Mouse (Mus musculus) heart, adult 18-20 months (tissue): Measurements from ENCODE around the gene Tanc1. TPM values are rescaled to one million over a fixed set of nuclear protein-coding genes. Genes with fewer than 3 reads are reported as not detected.
"Not testable (repeated sequence)": the region's sequence is repeated elsewhere in the genome, so short reads cannot be mapped to it uniquely, and the experiment has no call there.

Experiments
- DNase-seq, 2 experiments: peaks; one replicate each; pipeline ENCODE4 v3.0.0; 2021 to 2022; ENCODE audit warnings: mixed read lengths in 1 of 2
- total RNA-seq, 2 experiments: library from RNA; stranded (reverse); gene quantifications; 2 replicates each; pipeline ENCODE4 v1.2.3; 2021

The Tanc1 gene
- total RNA-seq, 2 experiments from 2014 or later = 31.5 to 34.4 TPM

- no peak for DNase-seq
Measured at GRCm38 (mm10) chr2:59830940-59831339, 219.1 kb downstream of the Tanc1 start.

DNA sequence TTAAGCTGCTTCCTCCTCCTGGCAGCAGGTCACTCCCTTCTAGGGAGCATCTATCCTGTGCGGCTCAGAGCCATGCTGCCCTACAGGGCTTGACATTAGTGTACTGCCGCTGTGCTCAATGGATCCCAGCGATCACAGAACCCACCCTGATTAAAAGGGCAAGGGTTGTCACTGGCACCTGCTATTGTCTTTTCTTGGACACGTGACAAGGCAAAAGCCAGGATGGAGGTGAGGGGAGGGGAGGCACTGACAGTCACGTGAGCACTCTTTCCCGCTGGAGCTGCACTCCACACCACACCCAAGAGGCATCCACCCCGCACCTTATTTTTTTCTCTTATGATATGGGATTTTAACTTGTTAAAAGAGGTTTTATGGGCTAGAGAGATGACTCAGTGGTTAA is 220.0 kb downstream of the Tanc1 start:
- DNase-seq = peak in 1 of 2 experiments; percentile 35

DNA sequence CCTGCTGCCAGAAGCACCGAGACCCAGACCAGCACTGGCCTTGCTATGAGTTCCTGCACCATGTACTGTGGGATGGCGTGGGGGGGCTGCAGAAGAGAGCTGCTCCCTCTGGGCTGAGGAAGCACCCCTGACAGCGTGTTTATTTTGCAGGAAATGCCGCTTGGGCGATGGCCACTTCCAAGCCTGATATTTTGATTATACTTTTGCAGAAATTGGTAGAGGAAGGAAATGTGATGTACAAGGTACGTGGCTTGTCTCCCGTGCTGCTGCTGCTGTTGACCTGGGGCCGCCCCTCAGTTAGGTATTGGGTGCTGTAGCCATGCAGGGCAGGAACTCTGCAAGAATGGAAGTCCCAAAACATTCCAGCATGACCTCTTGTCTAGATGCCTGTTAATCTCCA is 227.0 kb downstream of the Tanc1 start:
- DNase-seq = peak; percentile 44 to 84

GRCm38 (mm10) chr2:59839755-59840154 is 227.9 kb downstream of the Tanc1 start:
- DNase-seq = no peak

DNA sequence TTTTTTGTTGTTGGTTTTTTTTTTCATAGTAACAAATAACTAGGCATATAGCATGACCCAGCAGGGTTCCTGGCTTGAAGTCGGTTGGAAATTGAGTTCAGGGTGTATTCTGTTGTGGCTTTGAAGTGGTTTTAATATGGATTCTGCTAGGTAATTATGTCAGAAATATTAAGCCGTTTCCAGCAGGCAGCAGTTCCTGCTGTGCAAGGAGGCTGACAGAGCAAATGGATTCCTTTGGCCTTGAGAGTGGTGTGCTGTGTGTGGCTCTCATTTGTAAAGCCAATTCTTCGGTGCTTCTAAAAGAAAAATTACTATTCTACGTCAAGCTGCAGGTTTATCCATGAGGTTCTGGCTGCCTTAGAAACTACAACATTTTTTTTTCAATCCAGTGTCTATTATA is 228.3 kb downstream of the Tanc1 start:
- DNase-seq = no peak

DNA sequence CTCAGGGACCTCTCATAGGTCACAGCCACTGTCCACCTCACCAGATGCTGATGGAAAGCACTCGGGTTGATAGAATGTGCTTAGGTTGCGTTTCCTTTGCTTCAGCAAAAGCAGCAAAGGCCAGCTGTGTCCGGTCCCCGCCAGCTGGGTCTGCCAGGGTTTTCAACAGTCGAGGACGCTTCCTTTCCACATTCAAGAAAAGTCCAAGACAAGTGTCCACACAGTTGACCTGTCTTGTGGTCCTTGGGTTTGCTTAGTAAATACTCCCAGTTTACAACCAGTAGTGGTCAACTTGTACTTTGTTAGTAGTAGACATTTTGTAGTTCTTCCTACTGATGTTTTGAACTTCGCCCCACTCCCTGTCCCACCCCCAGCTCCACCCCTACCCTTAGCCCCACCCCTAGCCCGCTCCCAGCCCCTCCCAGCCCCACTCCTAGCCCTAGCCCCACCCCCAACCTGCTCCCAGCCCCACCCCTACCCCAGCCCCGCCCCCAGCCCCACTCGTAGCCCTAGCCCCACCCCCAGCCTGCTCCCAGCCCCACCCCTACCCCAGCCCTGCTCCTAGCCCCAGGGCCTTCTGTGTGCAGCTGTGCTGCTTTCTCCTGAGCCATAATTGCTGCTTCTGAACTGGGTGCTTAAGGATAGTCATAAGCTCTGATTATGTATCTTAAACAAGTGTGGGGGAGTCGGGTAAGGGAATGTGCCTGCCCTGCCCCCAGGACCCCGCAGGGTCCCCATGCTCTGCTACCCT is 229.5 kb downstream of the Tanc1 start:
- DNase-seq = peak; percentile 52 to 54

GRCm38 (mm10) chr2:59841944-59842343 is 230.1 kb downstream of the Tanc1 start:
- DNase-seq = no peak

GRCm38 (mm10) chr2:59842556-59843008 is 230.7 kb downstream of the Tanc1 start:
- DNase-seq = no peak

- no peak for DNase-seq
Measured at GRCm38 (mm10) chr2:59843156-59843555, 231.3 kb downstream of the Tanc1 start.

DNA sequence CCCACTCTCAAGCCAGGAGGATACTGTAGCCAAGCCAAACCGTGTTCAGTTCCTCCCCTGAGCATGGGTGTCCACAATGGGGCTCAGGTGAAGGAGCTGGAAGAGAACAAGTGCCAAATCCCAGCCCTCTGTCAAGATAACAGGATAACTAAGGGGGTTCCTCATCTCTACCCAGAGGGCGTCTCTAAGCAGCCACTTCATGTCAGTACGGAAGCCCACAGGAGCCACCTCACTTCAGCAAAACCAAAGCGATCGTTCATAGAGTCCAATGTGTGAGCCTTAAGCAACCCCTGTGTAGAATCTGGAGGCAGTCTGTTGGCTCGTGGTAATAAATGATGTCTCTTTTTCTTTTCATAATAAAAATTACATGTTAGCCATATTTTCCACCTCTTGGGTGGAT is 232.0 kb downstream of the Tanc1 start:
- DNase-seq = no peak

- not testable (repeated sequence) for DNase-seq
Measured at GRCm38 (mm10) chr2:59851885-59852284, 240.0 kb downstream of the Tanc1 start.

- no peak for DNase-seq
Measured at GRCm38 (mm10) chr2:59852916-59853315, 241.1 kb downstream of the Tanc1 start.

DNA sequence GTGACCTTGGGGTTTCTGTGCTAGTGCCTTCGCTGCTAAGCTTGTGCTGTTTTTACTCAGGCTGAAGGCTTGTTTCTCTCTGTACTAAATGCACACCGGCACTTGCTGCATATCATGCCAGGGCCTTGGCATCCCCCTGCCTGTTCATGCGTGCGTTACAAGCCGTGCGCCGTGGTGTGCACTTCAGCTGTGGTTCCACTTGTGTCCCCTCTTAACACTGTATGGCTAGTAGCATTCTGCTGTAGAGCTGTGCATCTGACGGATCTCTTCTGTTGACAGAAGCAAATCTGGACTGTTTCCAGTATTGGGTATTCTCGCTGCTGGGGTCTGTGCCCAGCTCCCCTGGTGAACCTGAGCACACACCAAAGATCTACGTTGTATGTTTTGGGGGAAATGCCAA is 241.7 kb downstream of the Tanc1 start:
- no peak for DNase-seq

DNA sequence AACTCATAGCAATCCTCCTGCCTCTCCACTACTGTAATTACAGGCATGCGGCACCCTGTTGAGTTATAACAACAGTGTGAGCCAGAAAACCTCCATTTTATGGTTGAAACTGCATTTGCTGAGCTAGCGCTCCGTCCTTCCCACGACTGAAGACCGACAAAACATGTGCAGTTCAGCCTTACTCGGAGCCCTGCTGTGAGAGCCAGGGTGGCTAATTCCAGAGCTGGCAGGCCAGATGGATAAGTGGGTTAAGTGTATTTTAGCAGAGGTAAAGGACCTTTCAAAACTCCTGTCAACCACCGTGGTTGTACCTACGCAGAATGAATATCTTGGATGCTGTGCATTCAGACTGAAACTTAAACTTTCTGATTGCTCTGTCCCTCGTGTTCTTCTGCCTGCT is 242.5 kb downstream of the Tanc1 start:
- no peak for DNase-seq

DNA sequence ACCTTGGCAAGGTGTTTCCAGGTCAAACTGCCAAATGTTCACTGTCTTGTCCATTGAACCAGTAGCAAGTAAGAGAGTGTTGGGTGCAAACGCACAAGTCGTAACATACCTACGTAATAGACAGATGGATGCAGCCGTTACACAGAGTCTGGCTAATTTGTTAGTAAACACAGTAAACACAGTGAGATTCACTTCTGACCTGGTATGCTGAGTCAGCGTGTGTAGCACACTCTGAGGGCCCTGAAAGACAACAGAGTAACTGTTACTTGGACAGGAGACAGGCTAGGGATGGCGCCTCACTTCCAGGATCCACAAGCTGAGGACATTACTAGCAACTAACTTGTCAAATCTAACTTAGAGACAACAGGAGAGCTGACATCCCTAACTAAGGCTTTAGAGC is 250.8 kb downstream of the Tanc1 start:
- DNase-seq = no peak

GRCm38 (mm10) chr2:59870526-59870925 is 258.7 kb downstream of the Tanc1 start:
- DNase-seq = no peak

DNA sequence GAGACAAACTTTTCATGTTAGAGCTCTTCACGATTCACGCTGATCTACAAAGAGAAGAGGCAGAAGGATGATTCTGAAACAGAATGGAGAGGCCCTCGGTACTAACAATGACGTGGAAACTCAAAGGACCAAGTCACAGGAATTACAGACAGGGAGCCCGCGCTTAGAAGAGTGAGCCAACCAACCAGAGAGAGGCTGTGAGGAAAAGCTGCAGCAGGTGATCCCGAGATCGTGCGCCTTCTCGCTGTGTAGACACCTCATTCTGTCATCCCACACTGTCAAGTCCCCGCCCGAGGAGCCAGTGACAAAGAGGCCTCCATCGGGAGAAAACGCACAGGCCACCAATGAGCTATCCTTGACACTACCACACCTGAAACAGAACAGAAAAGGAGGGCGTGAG is 264.6 kb downstream of the Tanc1 start:
- DNase-seq = no peak

DNA sequence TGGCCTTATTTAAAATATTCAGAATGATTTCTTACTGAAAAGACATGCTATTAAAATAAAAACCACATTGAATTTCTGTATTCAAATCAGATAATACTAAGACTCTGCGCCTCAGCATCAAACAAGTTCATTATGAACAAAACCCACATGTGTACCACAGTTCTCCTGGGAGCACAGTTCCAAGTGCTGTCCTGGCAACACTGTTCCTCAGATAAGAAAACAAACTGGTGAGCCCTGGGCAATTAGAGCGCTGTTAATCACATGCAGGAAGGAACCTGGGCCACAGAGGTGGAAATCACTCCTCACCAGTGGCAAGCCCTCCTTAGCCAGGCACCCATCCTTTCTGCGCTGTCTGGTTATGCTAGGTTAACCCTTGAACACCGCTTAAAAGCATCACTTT is 265.5 kb downstream of the Tanc1 start:
- no peak for DNase-seq

DNA sequence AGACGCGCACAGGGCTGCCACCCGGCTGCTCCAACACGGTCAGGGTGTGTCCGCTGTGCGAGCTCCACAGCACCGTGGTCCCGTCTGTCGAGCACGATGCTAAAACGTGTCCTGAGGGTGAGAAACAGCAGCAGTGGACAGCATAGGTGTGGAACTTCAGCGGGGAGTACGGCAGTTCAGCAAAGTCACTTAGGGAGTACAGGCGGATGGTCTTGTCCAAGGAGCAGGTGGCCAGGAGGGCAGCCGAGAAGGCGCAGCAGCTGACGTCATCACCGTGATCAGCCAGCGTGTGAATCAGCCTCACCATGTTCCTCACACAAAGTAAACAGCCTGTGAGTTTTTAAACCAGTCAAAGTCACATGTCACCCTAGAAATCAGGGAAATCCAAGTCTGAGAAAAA is 266.4 kb downstream of the Tanc1 start:
- no peak for DNase-seq

DNA sequence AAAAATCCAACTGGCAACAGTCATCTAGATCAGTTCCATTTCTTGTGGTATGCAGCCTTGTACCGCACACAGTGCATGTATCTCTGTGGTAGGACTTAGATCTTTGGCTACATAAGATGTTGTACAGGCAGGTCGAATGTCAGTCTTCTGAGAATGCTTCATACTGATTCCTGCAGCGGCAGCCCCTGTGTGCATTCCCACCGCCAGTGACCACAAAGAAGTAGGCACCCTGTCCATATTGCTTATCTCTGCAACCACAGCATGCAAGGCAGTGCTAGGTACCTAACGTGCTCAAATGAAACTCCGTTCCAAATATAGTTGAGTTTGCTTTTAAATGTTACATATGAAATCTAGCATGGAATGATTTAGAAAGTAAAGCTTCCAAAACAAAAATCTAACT is 269.6 kb downstream of the Tanc1 start:
- no peak for DNase-seq

- DNase-seq = peak; percentile 92 to 97
Measured at GRCm38 (mm10) chr2:59881831-59882741, 270.2 kb downstream of the Tanc1 start, which contains the start of gene Wdsub1. Wdsub1 (minus strand) TSS chr2:59882591.

GRCm38 (mm10) chr2:59882742-59883281 is 271.0 kb downstream of the Tanc1 start:
- peak in 1 of 2 experiments; percentile 18 for DNase-seq

- DNase-seq = peak in 1 of 2 experiments; percentile 40
Measured at GRCm38 (mm10) chr2:59889699-59890098, 277.9 kb downstream of the Tanc1 start.
